40 mouse cellular contexts compared by ENCODE assay signal in the genomic region with DNA sequence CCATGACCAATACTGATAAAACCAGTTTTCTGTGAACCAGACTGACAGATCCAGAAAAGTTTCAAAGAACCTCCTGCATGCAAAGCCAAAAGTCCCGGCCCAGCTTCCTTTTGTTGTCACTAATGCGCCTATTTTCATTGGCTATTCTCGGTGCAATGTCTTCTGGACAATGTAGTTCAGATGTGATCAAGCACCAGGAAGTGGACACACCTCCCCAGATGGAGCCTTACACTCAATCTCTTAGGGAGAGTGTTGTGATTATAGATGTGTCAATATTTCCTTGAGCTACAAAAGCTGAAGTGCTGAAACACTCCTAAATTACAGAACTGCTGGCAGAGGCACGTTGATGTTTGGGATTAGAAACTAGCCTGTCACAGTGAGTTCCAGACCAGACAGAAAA. TPM values are rescaled to one million over a fixed set of nuclear protein-coding genes. Genes with fewer than 3 reads are reported as not detected.
"Had no signal": no experiment of that assay in that cellular context is flagged by ENCODE, and none has a peak within 500 bp of the region (broad histone marks: within the 10 kb centered on the region; RNA-seq: fewer than 3 reads in every experiment).

No protein-coding gene starts in this region.

RNA-seq across cellular contexts. Expression of a gene that starts 32.3 kb away (rescaled TPM):
- total RNA-seq: left cerebral cortex, postnatal 14 days; left cerebral cortex, postnatal 25 days; left cerebral cortex, postnatal 36 days; left cerebral cortex, postnatal 4 days; liver, adult 2 months; megakaryocyte progenitor cell, adult 5-6 weeks; megakaryocyte, adult 5-6 weeks; megakaryocyte-erythroid progenitor cell, adult 5-6 weeks; midbrain, postnatal 0 days; monocyte, adult 5-6 weeks had no signal
- polyA plus RNA-seq: limb, embryonic 10.5 days; limb, embryonic 11.5 days; limb, embryonic 12.5 days; limb, embryonic 13.5 days; limb, embryonic 14.5 days; limb, embryonic 15.5 days; liver, adult 2 months; liver, embryonic 11.5 days; liver, embryonic 12.5 days; liver, embryonic 13.5 days; liver, embryonic 14.5 days; liver, embryonic 15.5 days; liver, embryonic 16.5 days; liver, postnatal 0 days; lung, adult 2 months; lung, embryonic 14.5 days; lung, embryonic 15.5 days; lung, embryonic 16.5 days; lung, postnatal 0 days; macrophage; midbrain, embryonic 10.5 days; midbrain, embryonic 11.5 days; midbrain, embryonic 12.5 days; midbrain, embryonic 13.5 days; midbrain, embryonic 14.5 days; midbrain, embryonic 15.5 days; midbrain, embryonic 16.5 days; midbrain, postnatal 0 days; myocyte; neural tube, embryonic 11.5 days; neural tube, embryonic 12.5 days; neural tube, embryonic 13.5 days had no signal

RNA-seq across cellular contexts. Expression of a gene that starts 34.8 kb away (rescaled TPM):
- total RNA-seq: left cerebral cortex, postnatal 14 days; left cerebral cortex, postnatal 25 days; left cerebral cortex, postnatal 36 days; left cerebral cortex, postnatal 4 days; liver, adult 2 months; megakaryocyte progenitor cell, adult 5-6 weeks; megakaryocyte, adult 5-6 weeks; megakaryocyte-erythroid progenitor cell, adult 5-6 weeks; midbrain, postnatal 0 days; monocyte, adult 5-6 weeks had no signal
- polyA plus RNA-seq: limb, embryonic 10.5 days; limb, embryonic 11.5 days; limb, embryonic 12.5 days; limb, embryonic 13.5 days; limb, embryonic 14.5 days; limb, embryonic 15.5 days; liver, adult 2 months; liver, embryonic 11.5 days; liver, embryonic 12.5 days; liver, embryonic 13.5 days; liver, embryonic 14.5 days; liver, embryonic 15.5 days; liver, embryonic 16.5 days; liver, postnatal 0 days; lung, adult 2 months; lung, embryonic 14.5 days; lung, embryonic 15.5 days; lung, embryonic 16.5 days; lung, postnatal 0 days; macrophage; midbrain, embryonic 10.5 days; midbrain, embryonic 11.5 days; midbrain, embryonic 12.5 days; midbrain, embryonic 13.5 days; midbrain, embryonic 14.5 days; midbrain, embryonic 15.5 days; midbrain, embryonic 16.5 days; midbrain, postnatal 0 days; myocyte; neural tube, embryonic 11.5 days; neural tube, embryonic 12.5 days; neural tube, embryonic 13.5 days had no signal
